Mouse (Mus musculus): ENCODE results near the gene Spred2. TPM values are rescaled to one million over a fixed set of nuclear protein-coding genes. Genes with fewer than 3 reads are reported as not detected.
A peak's percentile ranks its signal among the peaks of the same experiment; 100 is the strongest.

Gene Spred2
- polyA plus RNA-seq, 1 experiment = 24.0 TPM

GRCm38 (mm10) chr11:19911216-19911615, 13.0 kb upstream of the Spred2 start:
- DNase-seq = no peak
- WGBS = 91% methylated on average over 3 of the region's 3 CpGs
- TF ChIP-seq POLR2A (IDR thresholded peaks at IDR 0.05; ENCODE audit: borderline replicate concordance, extremely low read depth, low read depth, low read length) (no peak), CTCF (IDR thresholded peaks at IDR 0.05; ENCODE audit: insufficient read depth, low read length) (no peak)
- Histone ChIP-seq H3K4me1 (ENCODE audit: control insufficient read depth, insufficient read depth, low read length) (no peaks in the 10 kb centered on the region), H3K4me3 (replicated peaks; ENCODE audit: extremely low read depth, low read depth, low read length) (no peak overlapping the region)

- H3K4me1 ChIP-seq (ENCODE audit: control insufficient read depth, insufficient read depth, low read length) = no peaks in the 10 kb centered on the region
- H3K4me3 ChIP-seq (replicated peaks; ENCODE audit: extremely low read depth, low read depth, low read length) = no peak overlapping the region
- TF ChIP-seq POLR2A (IDR thresholded peaks at IDR 0.05; ENCODE audit: borderline replicate concordance, extremely low read depth, low read depth, low read length) (no peak), CTCF (IDR thresholded peaks at IDR 0.05; ENCODE audit: insufficient read depth, low read length) (no peak)
- 49% methylated on average over 6 of the region's 6 CpGs for WGBS
- DNase-seq = no peak
Observed at GRCm38 (mm10) chr11:19912179-19912578, 12.0 kb upstream of the Spred2 start.

- no peak overlapping the region for H3K4me3 ChIP-seq (replicated peaks; ENCODE audit: extremely low read depth, low read depth, low read length)
- TF ChIP-seq CTCF (IDR thresholded peaks at IDR 0.05; ENCODE audit: insufficient read depth, low read length) (no peak), POLR2A (IDR thresholded peaks at IDR 0.05; ENCODE audit: borderline replicate concordance, extremely low read depth, low read depth, low read length) (no peak)
- 94% methylated on average over 5 of the region's 5 CpGs for WGBS
- no peak for DNase-seq
- H3K4me1 ChIP-seq (ENCODE audit: control insufficient read depth, insufficient read depth, low read length) = no peaks in the 10 kb centered on the region
Observed at GRCm38 (mm10) chr11:19912661-19913060, 11.5 kb upstream of the Spred2 start.

- Histone ChIP-seq H3K4me3 (replicated peaks; ENCODE audit: extremely low read depth, low read depth, low read length) (no peak overlapping the region), H3K4me1 (ENCODE audit: control insufficient read depth, insufficient read depth, low read length) (no peaks in the 10 kb centered on the region)
- TF ChIP-seq CTCF (IDR thresholded peaks at IDR 0.05; ENCODE audit: insufficient read depth, low read length) (no peak), POLR2A (IDR thresholded peaks at IDR 0.05; ENCODE audit: borderline replicate concordance, extremely low read depth, low read depth, low read length) (no peak)
- WGBS = 89% methylated on average over 4 of the region's 4 CpGs
- DNase-seq = no peak
Observed at GRCm38 (mm10) chr11:19913761-19914160, 10.4 kb upstream of the Spred2 start.

GRCm38 (mm10) chr11:19917381-19918245, 6.6 kb upstream of the Spred2 start:
- H3K4me1 ChIP-seq (ENCODE audit: control insufficient read depth, insufficient read depth, low read length) = no peaks in the 10 kb centered on the region
- no peak overlapping the region for H3K4me3 ChIP-seq (replicated peaks; ENCODE audit: extremely low read depth, low read depth, low read length)
- TF ChIP-seq CTCF (IDR thresholded peaks at IDR 0.05; ENCODE audit: insufficient read depth, low read length) = no peak
- DNase-seq = no peak
- WGBS = 72% methylated on average over 9 of the region's 9 CpGs

- DNase-seq = no peak
- Histone ChIP-seq H3K4me3 (replicated peaks; ENCODE audit: extremely low read depth, low read depth, low read length) (no peak overlapping the region), H3K4me1 (ENCODE audit: control insufficient read depth, insufficient read depth, low read length) (no peaks in the 10 kb centered on the region)
- TF ChIP-seq CTCF (IDR thresholded peaks at IDR 0.05; ENCODE audit: insufficient read depth, low read length) (no peak), POLR2A (IDR thresholded peaks at IDR 0.05; ENCODE audit: borderline replicate concordance, extremely low read depth, low read depth, low read length) (no peak)
- 72% methylated on average over 2 of the region's 2 CpGs for WGBS
Observed at GRCm38 (mm10) chr11:19918246-19918540, 6.0 kb upstream of the Spred2 start.

- peak; percentile 40 for DNase-seq
- WGBS = 11% methylated on average over 6 of the region's 6 CpGs
- no peaks in the 10 kb centered on the region for H3K4me1 ChIP-seq (ENCODE audit: control insufficient read depth, insufficient read depth, low read length)
- H3K4me3 ChIP-seq (replicated peaks; ENCODE audit: extremely low read depth, low read depth, low read length) = peak overlapping the region; percentile 67
- TF ChIP-seq CTCF (IDR thresholded peaks at IDR 0.05; ENCODE audit: insufficient read depth, low read length) = no peak
- no peak for TF ChIP-seq POLR2A (IDR thresholded peaks at IDR 0.05; ENCODE audit: borderline replicate concordance, extremely low read depth, low read depth, low read length)
Observed at GRCm38 (mm10) chr11:19919460-19919784, 4.8 kb upstream of the Spred2 start.

- H3K4me3 ChIP-seq (replicated peaks; ENCODE audit: extremely low read depth, low read depth, low read length) = peak overlapping the region; percentile 67
- peak; percentile 85 for DNase-seq
- under 1% methylated on average over 70 of the region's 70 CpGs for WGBS
Observed at GRCm38 (mm10) chr11:19919785-19920671, 4.1 kb upstream of the Spred2 start.

GRCm38 (mm10) chr11:19921723-19922122, 2.5 kb upstream of the Spred2 start:
- TF ChIP-seq POLR2A (IDR thresholded peaks at IDR 0.05; ENCODE audit: borderline replicate concordance, extremely low read depth, low read depth, low read length) (no peak), CTCF (IDR thresholded peaks at IDR 0.05; ENCODE audit: insufficient read depth, low read length) (no peak)
- no peak overlapping the region for H3K4me3 ChIP-seq (replicated peaks; ENCODE audit: extremely low read depth, low read depth, low read length)
- H3K4me1 ChIP-seq (ENCODE audit: control insufficient read depth, insufficient read depth, low read length) = peaks cover 7% of the 10 kb centered on the region; the same call in 1 of the 2 replicates
- 83% methylated on average over 1 of the region's 1 CpGs for WGBS
- DNase-seq = no peak

More at GRCm38 (mm10) chr11:19919785-19920671, 4.1 kb upstream of the Spred2 start:
- H3K4me1 ChIP-seq (ENCODE audit: control insufficient read depth, insufficient read depth, low read length) = no peaks in the 10 kb centered on the region
- TF ChIP-seq POLR2A (IDR thresholded peaks at IDR 0.05; ENCODE audit: borderline replicate concordance, extremely low read depth, low read depth, low read length) = peak; percentile 29; the same call in 1 of the 2 replicates
- TF ChIP-seq CTCF (IDR thresholded peaks at IDR 0.05; ENCODE audit: insufficient read depth, low read length) = no peak
